In genomic region chr5:116024327-116024739, GRCm38 (mm10) we compare ENCODE assay signal across 8 mouse cellular contexts. TPM values are rescaled to one million over a fixed set of nuclear protein-coding genes. Genes with fewer than 3 reads are reported as not detected.
A peak's percentile ranks its signal among the peaks of the same experiment; 100 is the strongest.
DNase-seq lines count a peak whose midpoint lies in the region; ATAC-seq lines count a peak whose summit lies in the region.

TSS of gene Prkab1 (minus strand) at chr5:116024508.

- ATAC-seq in inflammation-experienced regulatory T-cells, adult 6 months, result peak; percentile 89
- ATAC-seq in megakaryocyte-erythroid progenitor cell, adult 5-6 weeks (replicated peaks; ENCODE audit: low FRiP score, low TSS enrichment, poor library complexity, severe bottlenecking), result peak; percentile 67

- DNase-seq in adipocyte (ENCODE audit: low spot score), result peak; percentile 99
- peak; percentile 98 for DNase-seq in embryo, embryonic 10 days (ENCODE audit: low spot score)
- peak; percentile 95 for DNase-seq in gastrocnemius, postnatal 14 days
- peak; percentile 91 to 95 for DNase-seq in left cerebral cortex, postnatal 10 days (ENCODE audit: extremely low spot score in 1 of 2, low spot score in 2 of 2)
- DNase-seq in right cerebral cortex, postnatal 25 days, result peak; percentile 92
- DNase-seq in urinary bladder, postnatal 4 days (ENCODE audit: low spot score in 2 of 2), result peak; percentile 90 to 93

- intact Hi-C loops in gastrocnemius, postnatal 14 days (cut with DNase I; ENCODE audit: low total_unique reads), result no loop called here
- intact Hi-C loops in left cerebral cortex, postnatal 10 days (cut with DNase I), result no loop called here

RNA-seq across cellular contexts. Expression of gene Prkab1, which starts in this region (rescaled TPM):
- total RNA-seq in gastrocnemius, postnatal 14 days (2021), result 10 to 100 TPM; 13.1 to 14.1 TPM
- 10 to 100 TPM; 41.7 to 44.3 (median 43.6) TPM for polyA plus RNA-seq in inflammation-experienced regulatory T-cells, adult 6 months (2017; shearing (Covaris generic))
- 10 to 100 TPM; 25.7 to 31.9 TPM for total RNA-seq in left cerebral cortex, postnatal 10 days (2021)
- total RNA-seq in megakaryocyte-erythroid progenitor cell, adult 5-6 weeks (2014; fragmentation: Nextera tagmentation), result 123 and 161 TPM in 2 replicates
- 46.7 and 71.5 TPM in 2 replicates for total RNA-seq in megakaryocyte-erythroid progenitor cell, adult 5-6 weeks (2017)

Comparison
In these comparisons a context has a peak if more than half of its experiments do, and no peak if none do; other contexts are left out.
1. Peak in every context shown above with its lines: DNase-seq and ATAC-seq.